Mouse (Mus musculus) intestine, embryonic 15.5 days (tissue): ENCODE measurements around the gene Myl7. TPM values are rescaled to one million over a fixed set of nuclear protein-coding genes. Genes with fewer than 3 reads are reported as not detected.

Experiments used
- ATAC-seq: fragments of 200-750 bp; cut with Nextera tagmentation; 2 replicates; pipeline ENCODE4 v1.8.0; 2017; ENCODE audit warnings: moderate TSS enrichment, moderate library complexity
- H3K27ac ChIP-seq: fragments of 300-500 bp; sonication (generic); 2 replicates; pipeline ENCODE4 v1.5.1; 2015; ENCODE audit warnings: mild to moderate bottlenecking, inconsistent platforms
- H3K27me3 ChIP-seq: fragments of 300-500 bp; sonication (generic); replicated peaks from 2 replicates; pipeline ENCODE4 v1.6.1; 2015; ENCODE audit warnings: inconsistent platforms
- H3K36me3 ChIP-seq: fragments of 300-500 bp; sonication (generic); 2 replicates; pipeline ENCODE4 v1.6.1; 2015; ENCODE audit warnings: inconsistent platforms
- H3K4me1 ChIP-seq: fragments of 300-500 bp; sonication (generic); replicated peaks from 2 replicates; pipeline ENCODE4 v1.6.1; 2015; ENCODE audit warnings: inconsistent platforms
- H3K4me2 ChIP-seq: fragments of 300-500 bp; sonication (generic); replicated peaks from 2 replicates; pipeline ENCODE4 v1.6.1; 2015; ENCODE audit warnings: mild to moderate bottlenecking, inconsistent platforms
- H3K4me3 ChIP-seq: fragments of 300-500 bp; sonication (generic); replicated peaks from 2 replicates; pipeline ENCODE4 v1.5.1; 2015; ENCODE audit warnings: inconsistent platforms
- H3K9ac ChIP-seq: fragments of 300-500 bp; sonication (generic); 2 replicates; pipeline ENCODE4 v1.6.1; 2015; ENCODE audit warnings: inconsistent platforms
- H3K9me3 ChIP-seq: fragments of 300-500 bp; sonication (generic); 2 replicates; pipeline ENCODE4 v1.6.1; 2016; ENCODE audit warnings: inconsistent platforms
- whole genome bisulfite sequencing: fragments of 180-500 bp; shearing (Covaris S2); methylation state at CpG from one replicate; pipeline ENCODE4 v1.1.7; 2015; 5-methylcytosine and 5-hydroxymethylcytosine counted together
- polyA plus RNA-seq: library from polyadenylated mRNA; unstranded; fragments of >200 nt; fragmentation: Nextera tagmentation; extraction: Ambion mirVana; gene quantifications from 2 replicates; pipeline ENCODE4 v1.2.1, GENCODE M21; 2015

Gene Myl7
- polyA plus RNA-seq, 1 experiment from 2014 or later: 73.5 TPM

GRCm38 (mm10) chr11:5878661-5879060 is 19.9 kb downstream of the Myl7 start:
- Histone ChIP-seq H3K27me3 (no peaks in the 10 kb centered on the region), H3K4me1 (peaks cover 18% of the 10 kb centered on the region), H3K9me3 (no peaks in the 10 kb centered on the region), H3K4me2 (peak overlapping the region; percentile 79), H3K9ac (peak overlapping the region; percentile 53), H3K27ac (peak overlapping the region; percentile 85), H3K36me3 (peaks cover 13% of the 10 kb centered on the region), H3K4me3 (peak overlapping the region; percentile 55)
- 41% methylated on average over 8 of the region's 8 CpGs for WGBS
- ATAC-seq: no peak

- no peaks in the 10 kb centered on the region for H3K9me3 ChIP-seq
- peak within 1 kb of the TSS; percentile 55 for H3K4me3 ChIP-seq
- peak within 1 kb of the TSS; percentile 66 for H3K9ac ChIP-seq
- H3K4me2 ChIP-seq: peak within 1 kb of the TSS; percentile 79
- H3K27me3 ChIP-seq: no peaks in the 10 kb centered on the region
- ATAC-seq: peak; percentile 99
- peak within 1 kb of the TSS; percentile 85 for H3K27ac ChIP-seq
- H3K4me1 ChIP-seq: peaks cover 18% of the 10 kb centered on the region
- peaks cover 19% of the 10 kb centered on the region for H3K36me3 ChIP-seq
- under 1% methylated on average over 52 of the region's 52 CpGs for WGBS
Observed at GRCm38 (mm10) chr11:5877921-5878526, 20.6 kb downstream of the Myl7 start, which contains the start of gene Pold2. Gene Pold2 (minus strand): TSS chr11:5878292.

- H3K4me2 ChIP-seq: peak overlapping the region; percentile 79
- H3K4me3 ChIP-seq: peak overlapping the region; percentile 55
- no peaks in the 10 kb centered on the region for H3K9me3 ChIP-seq
- peak overlapping the region; percentile 66 for H3K9ac ChIP-seq
- ATAC-seq: no peak
- WGBS: 1% methylated on average over 5 of the region's 5 CpGs
- peaks cover 23% of the 10 kb centered on the region for H3K36me3 ChIP-seq
- H3K27ac ChIP-seq: no peak overlapping the region
- no peaks in the 10 kb centered on the region for H3K27me3 ChIP-seq
- peaks cover 18% of the 10 kb centered on the region for H3K4me1 ChIP-seq
Observed at GRCm38 (mm10) chr11:5877421-5877820, 21.2 kb downstream of the Myl7 start.

GRCm38 (mm10) chr11:5873192-5873591 is 25.4 kb downstream of the Myl7 start:
- no peaks in the 10 kb centered on the region for H3K9me3 ChIP-seq
- no peaks in the 10 kb centered on the region for H3K27me3 ChIP-seq
- no peak overlapping the region for H3K27ac ChIP-seq
- H3K9ac ChIP-seq: no peak overlapping the region
- WGBS: 98% methylated on average over 9 of the region's 9 CpGs
- H3K4me2 ChIP-seq: no peak overlapping the region
- H3K4me3 ChIP-seq: no peak overlapping the region
- peaks cover 15% of the 10 kb centered on the region for H3K4me1 ChIP-seq
- H3K36me3 ChIP-seq: peaks cover 32% of the 10 kb centered on the region
- ATAC-seq: no peak

GRCm38 (mm10) chr11:5872707-5873106 is 25.9 kb downstream of the Myl7 start:
- no peak overlapping the region for H3K27ac ChIP-seq
- peaks cover 15% of the 10 kb centered on the region for H3K4me1 ChIP-seq
- no peak overlapping the region for H3K4me2 ChIP-seq
- no peak for ATAC-seq
- no peaks in the 10 kb centered on the region for H3K27me3 ChIP-seq
- WGBS: 88% methylated on average over 11 of the region's 11 CpGs
- H3K36me3 ChIP-seq: peaks cover 32% of the 10 kb centered on the region
- no peaks in the 10 kb centered on the region for H3K9me3 ChIP-seq
- H3K9ac ChIP-seq: no peak overlapping the region
- H3K4me3 ChIP-seq: no peak overlapping the region

- Histone ChIP-seq H3K27ac (no peak overlapping the region), H3K27me3 (no peaks in the 10 kb centered on the region), H3K9ac (no peak overlapping the region), H3K4me3 (no peak overlapping the region), H3K9me3 (no peaks in the 10 kb centered on the region), H3K4me2 (no peak overlapping the region), H3K36me3 (peaks cover 28% of the 10 kb centered on the region), H3K4me1 (no peaks in the 10 kb centered on the region)
- WGBS: 89% methylated on average over 16 of the region's 16 CpGs
- no peak for ATAC-seq
Observed at GRCm38 (mm10) chr11:5870069-5870468, 28.5 kb downstream of the Myl7 start.

GRCm38 (mm10) chr11:5869331-5869730 is 29.3 kb downstream of the Myl7 start:
- Histone ChIP-seq H3K27ac (no peak overlapping the region), H3K27me3 (no peaks in the 10 kb centered on the region), H3K36me3 (peaks cover 24% of the 10 kb centered on the region), H3K9me3 (no peaks in the 10 kb centered on the region), H3K4me3 (no peak overlapping the region), H3K4me1 (no peaks in the 10 kb centered on the region), H3K9ac (no peak overlapping the region), H3K4me2 (no peak overlapping the region)
- ATAC-seq: no peak
- WGBS: 91% methylated on average over 16 of the region's 16 CpGs

GRCm38 (mm10) chr11:5868324-5868723 is 30.3 kb downstream of the Myl7 start:
- Histone ChIP-seq H3K9ac (no peak overlapping the region), H3K4me1 (no peaks in the 10 kb centered on the region), H3K27ac (no peak overlapping the region), H3K9me3 (no peaks in the 10 kb centered on the region), H3K4me3 (no peak overlapping the region), H3K27me3 (no peaks in the 10 kb centered on the region), H3K36me3 (peaks cover 15% of the 10 kb centered on the region), H3K4me2 (no peak overlapping the region)
- ATAC-seq: no peak
- 87% methylated on average over 12 of the region's 12 CpGs for WGBS

GRCm38 (mm10) chr11:5867196-5867595 is 31.4 kb downstream of the Myl7 start:
- Histone ChIP-seq H3K4me2 (no peak overlapping the region), H3K27me3 (no peaks in the 10 kb centered on the region), H3K27ac (no peak overlapping the region), H3K4me1 (peaks cover 10% of the 10 kb centered on the region; the same call in 1 of the 2 replicates), H3K9ac (no peak overlapping the region), H3K9me3 (no peaks in the 10 kb centered on the region), H3K4me3 (no peak overlapping the region), H3K36me3 (peaks cover 6% of the 10 kb centered on the region)
- 75% methylated on average over 2 of the region's 2 CpGs for WGBS
- no peak for ATAC-seq

- Histone ChIP-seq H3K36me3 (no peaks in the 10 kb centered on the region), H3K9me3 (no peaks in the 10 kb centered on the region), H3K4me3 (peak overlapping the region; percentile 52), H3K27me3 (no peaks in the 10 kb centered on the region), H3K9ac (peak overlapping the region; percentile 62), H3K4me2 (peak overlapping the region; percentile 94), H3K27ac (0 out of 2 replicates have a peak overlapping the region, but pooled peaks have one; percentile 6), H3K4me1 (peaks cover 22% of the 10 kb centered on the region)
- ATAC-seq: peak; percentile 6; the same call in 1 of the 2 replicates
- 15% methylated on average over 15 of the region's 15 CpGs for WGBS
Observed at GRCm38 (mm10) chr11:5862394-5863105, 36.0 kb downstream of the Myl7 start.

GRCm38 (mm10) chr11:5861678-5862393 is 36.7 kb downstream of the Myl7 start, which contains the start of gene Aebp1:
Gene Aebp1 (plus strand): TSS chr11:5861947.
- WGBS: 3% methylated on average over 58 of the region's 59 CpGs

GRCm38 (mm10) chr11:5860639-5861038 is 37.9 kb downstream of the Myl7 start:
- 58% methylated on average over 6 of the region's 6 CpGs for WGBS
- ATAC-seq: no peak

More at GRCm38 (mm10) chr11:5861678-5862393, 36.7 kb downstream of the Myl7 start, which contains the start of gene Aebp1:
- H3K4me2 ChIP-seq: peak within 1 kb of the TSS; percentile 94
- peaks cover 22% of the 10 kb centered on the region for H3K4me1 ChIP-seq
- peak within 1 kb of the TSS; percentile 62 for H3K9ac ChIP-seq
- no peaks in the 10 kb centered on the region for H3K27me3 ChIP-seq
- no peaks in the 10 kb centered on the region for H3K9me3 ChIP-seq
- H3K27ac ChIP-seq: peak within 1 kb of the TSS; percentile 27; the same call in 1 of the 2 replicates
- peak within 1 kb of the TSS; percentile 52 for H3K4me3 ChIP-seq
- peak; percentile 83 for ATAC-seq
- no peaks in the 10 kb centered on the region for H3K36me3 ChIP-seq

More at GRCm38 (mm10) chr11:5860639-5861038, 37.9 kb downstream of the Myl7 start:
- Histone ChIP-seq H3K4me1 (peaks cover 24% of the 10 kb centered on the region), H3K4me2 (no peak overlapping the region), H3K36me3 (no peaks in the 10 kb centered on the region), H3K27me3 (no peaks in the 10 kb centered on the region), H3K9ac (no peak overlapping the region), H3K27ac (no peak overlapping the region), H3K4me3 (no peak overlapping the region), H3K9me3 (no peaks in the 10 kb centered on the region)
